Mouse (Mus musculus): ENCODE results near the gene Dnase2b.
A peak's percentile ranks its signal among the peaks of the same experiment; 100 is the strongest.

The Dnase2b gene

DNA sequence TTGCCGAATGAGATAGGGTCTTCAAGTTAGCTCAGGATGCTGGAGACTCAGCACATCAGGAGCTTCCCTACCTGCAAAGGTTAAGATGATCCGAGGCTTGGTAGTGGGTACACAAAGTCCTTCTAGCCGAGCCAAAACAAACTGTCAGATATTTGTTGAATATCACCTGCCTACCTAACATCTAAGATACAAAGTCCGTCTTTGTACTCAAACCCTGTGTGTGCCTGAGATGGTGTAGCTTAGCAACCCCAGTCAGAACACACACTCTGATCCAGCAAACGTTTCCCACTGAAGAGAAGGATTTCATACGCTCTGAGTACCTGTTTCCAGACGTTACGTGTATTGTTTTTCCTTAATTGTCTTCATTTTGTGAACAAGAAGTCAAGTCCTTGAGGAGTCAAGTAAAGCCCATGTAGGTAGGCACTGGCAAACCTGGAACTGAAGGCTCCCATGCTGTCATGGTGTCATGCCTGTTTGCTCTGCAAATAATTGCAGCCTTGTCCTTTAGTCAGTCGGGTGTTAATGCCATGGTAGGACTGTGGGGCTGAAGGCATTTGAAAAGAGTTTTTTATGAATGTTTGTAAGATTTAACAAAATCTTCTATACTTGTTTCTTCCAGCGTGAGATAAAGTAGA is 45.1 kb downstream of the Dnase2b start, which contains the start of gene Uox:
Gene Uox, plus strand, starts transcription at position 279 of the 635 bp plus-strand sequence.
- no peak for DNase-seq (ENCODE audit: low spot score in 2 of 2)

DNA sequence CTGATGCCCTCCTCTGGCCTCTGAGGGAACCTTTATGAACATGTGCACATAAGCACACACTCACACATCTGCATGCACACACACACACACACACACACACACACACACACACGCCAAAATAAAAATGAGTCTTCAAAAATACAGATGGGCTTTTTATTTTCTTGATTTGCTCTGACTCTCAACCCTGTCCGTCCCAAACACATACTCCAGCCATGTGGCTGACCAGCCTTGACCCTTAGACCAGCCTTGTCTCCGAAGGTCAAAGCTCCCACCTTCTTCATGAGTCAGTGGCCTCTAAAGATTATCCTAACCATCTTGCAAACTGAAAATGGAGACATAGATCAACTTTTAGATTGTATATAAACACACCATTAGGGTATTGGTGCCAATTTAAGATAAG is 45.8 kb downstream of the Dnase2b start:
- no peak for DNase-seq (ENCODE audit: low spot score in 2 of 2)

DNA sequence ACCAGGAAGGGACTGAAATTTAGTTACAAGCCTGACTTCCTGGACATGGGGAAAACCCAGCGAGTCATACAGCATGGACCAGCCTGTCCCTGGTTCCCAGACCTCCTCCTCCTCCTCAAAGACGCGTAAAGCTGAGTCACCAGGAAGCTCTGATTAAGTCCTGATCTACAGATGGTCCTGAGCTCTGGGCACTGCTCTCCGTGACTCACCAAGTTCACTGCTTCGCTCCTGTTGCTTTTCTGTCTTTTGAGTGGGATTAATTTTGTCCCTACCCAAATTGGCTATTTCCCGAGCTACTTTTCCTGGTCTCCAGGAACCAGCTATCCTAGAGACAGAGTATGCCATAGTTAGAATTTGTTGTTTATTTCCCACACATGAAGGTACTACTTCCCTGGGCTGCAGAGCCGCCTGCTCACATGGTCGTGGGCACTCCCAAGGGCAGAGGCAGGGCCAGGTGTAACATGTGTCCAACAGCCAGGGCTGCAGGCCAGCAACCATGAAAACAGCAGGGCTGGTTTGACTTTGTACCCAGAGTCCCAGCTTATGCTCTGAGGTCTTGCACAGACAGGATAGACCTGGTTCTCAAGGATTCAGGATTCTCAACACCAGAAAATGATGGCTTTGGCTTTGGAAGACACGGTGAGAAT is 47.4 kb downstream of the Dnase2b start:
- DNase-seq (ENCODE audit: low spot score in 2 of 2): peak in 1 of 2 experiments; percentile 44

DNA sequence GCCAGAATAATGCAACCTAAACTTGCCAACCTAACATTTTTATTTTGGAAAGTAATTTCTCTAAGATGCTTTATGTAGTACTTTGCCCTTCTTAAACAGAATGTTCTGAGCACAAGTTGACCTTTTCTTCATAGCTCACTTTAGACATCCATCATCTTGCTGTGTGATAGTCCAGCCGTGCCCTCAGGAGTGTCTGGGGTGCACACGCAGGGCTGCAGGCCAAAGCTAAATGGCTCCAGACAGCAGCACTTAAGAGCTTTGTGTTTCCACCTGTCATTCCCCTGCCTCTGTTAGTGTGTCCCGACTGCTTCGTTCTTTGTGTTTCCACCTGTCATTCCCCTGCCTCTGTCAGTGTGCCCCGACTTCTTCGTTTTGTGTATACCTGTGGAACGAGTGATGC is 48.0 kb downstream of the Dnase2b start:
- DNase-seq (ENCODE audit: low spot score in 2 of 2): no peak

- DNase-seq (ENCODE audit: low spot score in 2 of 2): no peak
These were observed 50.4 kb downstream of the Dnase2b start for GRCm38 (mm10) chr3:146565065-146565411.

DNA sequence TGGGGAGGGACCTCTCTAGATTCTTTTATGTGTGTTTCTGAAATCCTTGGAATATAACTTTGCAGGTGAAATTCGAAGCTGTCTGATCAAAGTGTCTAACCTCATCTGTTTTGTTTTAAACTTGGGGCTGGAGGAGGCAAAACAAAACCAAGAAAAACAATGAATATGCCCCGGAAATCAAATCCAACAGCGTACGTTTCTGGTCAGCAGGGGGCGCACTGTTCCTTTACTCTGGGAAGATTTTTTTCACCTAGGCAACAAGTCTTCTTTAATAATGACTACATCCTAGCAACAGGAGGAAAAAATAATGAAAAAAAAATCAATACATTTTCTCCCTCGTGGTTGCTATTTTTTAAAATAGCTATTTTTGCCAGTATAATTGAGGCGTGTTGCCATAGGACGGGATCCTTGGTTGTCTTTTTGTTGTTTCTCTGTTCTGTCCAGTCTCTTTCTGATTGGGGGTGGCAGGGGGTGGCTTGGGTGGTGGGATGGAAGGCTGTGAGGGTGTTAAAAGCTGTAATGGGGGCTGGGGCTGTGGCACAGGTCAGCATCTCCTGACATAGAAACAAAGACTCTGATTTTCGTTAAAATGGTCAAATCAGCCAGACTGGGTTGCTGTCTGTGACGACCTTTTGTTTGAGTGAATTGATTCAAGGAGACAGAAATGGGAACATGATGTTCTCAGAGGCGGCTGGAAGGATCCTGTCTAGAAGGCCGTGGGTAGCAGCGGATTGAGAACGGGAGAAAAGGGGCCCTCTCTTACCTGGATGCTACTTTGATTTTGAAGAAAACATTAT is 50.9 kb downstream of the Dnase2b start:
- DNase-seq (ENCODE audit: low spot score in 2 of 2): peak; percentile 63 to 69

DNA sequence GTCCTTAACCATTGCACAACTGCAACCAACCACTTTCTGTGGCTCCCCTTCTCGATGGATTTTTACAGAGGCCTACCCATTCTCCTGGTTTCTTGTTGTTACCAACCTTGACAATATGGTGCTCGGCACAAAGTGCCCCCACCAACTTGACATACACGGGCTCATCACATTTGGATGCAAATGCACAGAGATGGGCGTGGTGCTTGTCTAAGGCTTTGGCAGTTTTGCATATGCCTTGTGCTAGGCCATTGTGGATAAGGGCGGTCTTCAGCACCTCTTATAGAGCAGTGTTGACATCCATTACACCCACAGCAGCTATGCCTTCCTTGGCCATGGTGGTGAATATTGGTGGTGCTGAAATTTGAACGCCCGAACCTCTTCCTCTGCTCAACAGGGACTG is 52.5 kb downstream of the Dnase2b start:
- DNase-seq (ENCODE audit: low spot score in 2 of 2): no peak

DNA sequence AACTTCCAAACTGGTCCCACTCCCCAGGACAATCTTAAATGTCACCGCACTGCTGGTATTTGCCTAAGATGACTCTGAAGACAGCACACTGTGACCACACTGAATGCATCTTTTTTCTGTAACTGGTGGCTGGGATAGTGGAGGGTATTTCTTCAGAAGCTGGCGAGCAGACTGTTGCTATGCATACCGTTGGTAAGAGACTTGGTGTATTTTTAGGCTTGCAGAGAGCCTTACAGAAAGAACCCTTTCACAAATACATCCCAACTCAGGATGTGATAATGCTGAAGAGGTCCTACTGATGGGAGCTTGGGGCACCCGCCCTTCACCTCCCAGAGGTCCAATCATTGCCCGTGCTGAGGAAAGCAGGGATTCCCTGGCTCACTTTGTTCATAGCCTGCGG is 57.9 kb downstream of the Dnase2b start:
- no peak for DNase-seq (ENCODE audit: low spot score in 2 of 2)

DNA sequence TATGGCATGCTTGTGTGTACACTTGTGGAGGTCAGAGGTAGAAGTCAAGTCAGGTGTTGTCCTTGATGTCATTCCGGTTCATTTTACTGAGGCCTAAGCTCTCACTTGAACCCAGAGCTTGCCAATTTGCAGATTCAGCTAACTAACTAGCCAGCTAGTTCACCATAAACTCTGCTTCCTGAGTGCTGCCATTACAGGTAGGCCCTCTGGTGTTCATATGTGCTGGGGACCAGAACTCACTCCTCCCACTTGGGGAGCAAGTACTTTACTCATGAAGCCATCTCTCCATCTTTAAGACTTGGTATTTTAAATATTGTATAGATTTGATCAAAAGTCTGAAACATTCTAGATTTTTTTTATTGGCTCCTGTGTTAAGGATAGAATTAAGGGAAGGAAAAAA is 58.8 kb downstream of the Dnase2b start:
- DNase-seq (ENCODE audit: low spot score in 2 of 2): no peak

GRCm38 (mm10) chr3:146554816-146555215 is 60.6 kb downstream of the Dnase2b start:
- DNase-seq (ENCODE audit: low spot score in 2 of 2): no peak

DNA sequence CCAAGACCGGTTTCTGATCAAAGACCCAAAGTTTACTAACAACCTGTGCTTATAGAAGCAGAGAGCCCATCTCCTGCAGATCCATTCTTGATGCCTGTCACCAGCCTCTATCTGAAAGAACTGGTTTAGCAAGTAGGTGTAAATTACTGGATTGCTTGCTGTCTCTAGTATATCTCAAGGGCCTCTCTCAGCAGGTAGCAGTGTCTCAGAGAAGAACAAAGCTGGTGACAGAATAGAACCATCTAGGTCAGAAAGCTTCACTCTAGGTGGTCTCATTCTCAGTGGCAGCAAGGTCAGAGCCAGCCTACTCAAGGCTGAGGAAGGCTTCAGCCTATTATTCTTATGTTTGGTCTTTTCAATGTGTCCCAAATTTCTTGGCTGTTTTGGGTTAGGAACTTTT is 71.8 kb downstream of the Dnase2b start:
- DNase-seq (ENCODE audit: low spot score in 2 of 2): no peak

GRCm38 (mm10) chr3:146540521-146541273 is 74.7 kb downstream of the Dnase2b start:
- DNase-seq (ENCODE audit: low spot score in 2 of 2): no peak

- no peak for DNase-seq (ENCODE audit: low spot score in 2 of 2)
These were observed 80.4 kb downstream of the Dnase2b start for GRCm38 (mm10) chr3:146534986-146535385.

Measured in urinary bladder, postnatal 36 days (tissue).